Mouse (Mus musculus): ENCODE measurements around the gene Gm13769.
"Not testable (repeated sequence)": the region's sequence is repeated elsewhere in the genome, so short reads cannot be mapped to it uniquely, and the experiment has no call there.

Gene Gm13769

DNA sequence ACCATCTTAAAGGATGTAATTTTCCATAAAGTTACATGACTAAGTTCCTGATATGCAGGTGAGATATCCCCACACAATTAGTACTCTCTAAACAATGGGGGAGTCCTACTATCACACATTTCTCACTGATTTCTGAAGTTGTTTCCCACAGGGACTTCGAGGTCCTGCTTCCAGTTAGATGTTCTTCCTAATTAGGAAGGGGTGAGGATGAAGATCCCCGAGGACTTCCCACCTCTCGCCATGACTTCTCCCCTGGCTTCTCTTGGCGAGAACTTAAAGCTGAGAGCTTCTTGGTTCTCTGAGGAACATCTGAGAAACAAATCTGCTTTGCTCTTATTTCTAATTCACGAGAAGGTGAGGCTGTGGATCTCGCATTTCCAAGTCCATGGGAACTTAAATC lies at the start of gene Gm13769:
Gene Gm13769 (plus strand): TSS at position 301 of the 400 bp plus-strand sequence.
- DNase-seq (ENCODE audit: low spot score in 2 of 2), result not testable (repeated sequence)

DNA sequence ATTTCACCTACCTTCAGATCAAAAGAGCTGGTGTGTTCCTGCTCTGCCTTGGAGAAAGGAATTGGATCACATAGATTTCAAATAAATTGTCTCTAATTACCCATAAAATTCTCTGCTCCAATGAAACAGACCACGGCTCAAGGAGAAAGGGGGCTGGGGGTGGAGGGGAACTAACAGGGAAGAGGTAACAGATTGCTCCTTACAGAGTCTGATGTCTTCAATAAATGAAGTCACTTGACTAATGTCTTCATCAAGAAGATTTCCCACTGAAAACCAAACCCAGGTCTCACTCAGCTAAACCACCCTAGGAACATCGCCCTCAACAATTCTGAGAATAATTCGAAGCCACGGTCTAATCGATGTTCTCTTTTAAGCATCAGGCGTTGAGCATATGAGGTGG lies 29.3 kb upstream of the Gm13769 start, which contains the start of gene Olfr1272:
Gene Olfr1272 (minus strand): TSS at position 101 of the 400 bp plus-strand sequence.
- DNase-seq (ENCODE audit: low spot score in 2 of 2), result no peak

DNA sequence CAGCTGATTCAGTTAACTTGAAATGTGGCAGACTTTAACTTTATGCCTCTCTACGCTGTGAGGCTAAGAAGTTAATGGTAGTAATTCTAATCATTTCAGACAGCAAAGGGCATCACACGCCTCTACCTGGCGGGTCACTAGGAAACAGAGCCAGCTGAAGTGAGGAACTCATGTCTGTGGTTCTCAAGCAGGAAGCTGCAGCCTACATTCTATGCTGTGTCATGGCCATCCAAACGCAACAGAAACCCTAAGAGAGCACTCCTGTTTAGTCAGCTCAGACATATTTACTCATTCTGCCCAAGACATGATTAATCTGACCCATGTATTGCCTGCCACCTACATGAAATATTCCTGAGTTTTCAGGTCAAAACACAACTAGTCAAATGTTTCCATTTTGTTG lies 24.7 kb downstream of the Gm13769 start:
- not testable (repeated sequence) for DNase-seq (ENCODE audit: low spot score in 2 of 2)

DNA sequence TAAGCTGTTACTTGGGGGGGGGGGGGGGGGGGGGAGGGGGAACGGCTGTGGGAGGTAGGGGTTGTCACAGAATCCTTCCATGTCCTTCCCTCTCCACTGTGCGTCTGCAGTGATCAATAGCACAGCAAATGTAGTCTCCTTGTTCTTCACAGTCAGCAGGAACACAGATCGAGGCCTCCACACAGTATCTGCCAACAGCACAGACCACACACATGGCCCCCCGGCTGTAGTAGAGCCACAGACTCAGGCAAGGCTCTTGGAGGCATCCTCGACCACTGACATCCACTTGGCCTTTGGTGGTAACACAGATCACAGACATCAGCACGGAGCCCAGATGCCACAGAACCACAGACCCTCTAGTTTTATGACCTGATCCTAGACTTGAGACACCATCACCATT lies 29.0 kb downstream of the Gm13769 start:
- not testable (repeated sequence) for DNase-seq (ENCODE audit: low spot score in 2 of 2)

DNA sequence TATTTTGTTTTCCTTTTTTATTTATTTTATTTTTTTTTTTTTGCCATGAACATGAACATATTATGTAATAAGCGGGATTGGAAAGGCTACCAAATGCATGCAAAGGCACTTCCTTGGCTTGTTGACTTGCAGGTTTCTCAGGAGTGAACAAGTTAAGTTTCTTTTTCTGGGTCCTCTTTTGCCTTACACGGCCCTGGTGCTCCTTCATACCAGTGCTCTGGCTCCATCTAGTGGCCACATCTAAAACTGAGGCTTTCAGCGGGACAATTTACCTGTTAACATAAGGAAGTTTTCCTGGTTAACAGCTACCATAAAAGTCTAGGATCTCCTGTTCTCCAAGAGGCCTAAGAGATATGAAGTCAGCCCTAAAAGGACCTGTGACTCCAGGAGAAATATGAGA lies 29.5 kb downstream of the Gm13769 start:
- not testable (repeated sequence) for DNase-seq (ENCODE audit: low spot score in 2 of 2)

DNA sequence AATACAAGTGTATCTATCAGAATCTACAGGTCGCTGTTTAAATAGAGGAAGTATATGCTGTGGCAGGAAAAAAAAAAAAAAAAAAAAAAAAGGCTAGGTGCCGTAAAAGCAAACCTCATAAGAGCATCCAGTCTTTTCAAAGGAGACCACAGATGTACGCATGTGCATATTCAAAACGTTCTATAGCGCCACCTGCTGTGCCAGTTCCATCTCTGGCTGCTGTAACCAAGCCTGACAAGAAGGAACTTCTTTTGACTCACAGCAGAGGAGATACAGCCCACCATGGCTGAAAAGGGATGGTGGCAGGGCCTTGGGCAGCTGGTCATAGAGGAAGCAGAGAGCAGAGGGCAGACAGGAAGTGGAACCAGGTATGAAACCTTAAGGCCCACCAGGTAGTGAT lies 37.2 kb downstream of the Gm13769 start:
- DNase-seq (ENCODE audit: low spot score in 2 of 2), result not testable (repeated sequence)

DNA sequence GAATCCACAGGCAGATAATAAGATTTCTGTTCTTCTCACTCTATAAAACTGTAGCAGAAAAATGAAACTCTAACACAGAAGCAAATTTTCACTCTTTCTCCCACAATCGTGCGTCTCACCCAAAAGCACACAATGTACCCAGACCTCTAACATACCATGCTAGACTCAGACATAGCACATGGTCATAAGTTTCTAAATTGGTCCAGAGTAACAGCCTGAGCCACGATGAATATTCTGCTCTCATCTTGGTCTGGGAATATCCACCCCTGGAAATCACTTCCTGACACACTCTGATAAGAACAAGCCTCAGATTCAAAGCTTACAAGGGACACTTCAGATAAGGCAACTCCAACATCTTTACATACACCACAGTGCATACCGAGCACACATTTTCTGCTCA lies 38.2 kb downstream of the Gm13769 start:
- not testable (repeated sequence) for DNase-seq (ENCODE audit: low spot score in 2 of 2)
